Mouse (Mus musculus): ENCODE measurements around the gene Myo3a. TPM values are rescaled to one million over a fixed set of nuclear protein-coding genes. Genes with fewer than 3 reads are reported as not detected.
"Not testable (repeated sequence)": the region's sequence is repeated elsewhere in the genome, so short reads cannot be mapped to it uniquely, and the experiment has no call there.

Myo3a gene
- polyA plus RNA-seq, 1 experiment from 2014 or later, result 0.10 TPM

DNA sequence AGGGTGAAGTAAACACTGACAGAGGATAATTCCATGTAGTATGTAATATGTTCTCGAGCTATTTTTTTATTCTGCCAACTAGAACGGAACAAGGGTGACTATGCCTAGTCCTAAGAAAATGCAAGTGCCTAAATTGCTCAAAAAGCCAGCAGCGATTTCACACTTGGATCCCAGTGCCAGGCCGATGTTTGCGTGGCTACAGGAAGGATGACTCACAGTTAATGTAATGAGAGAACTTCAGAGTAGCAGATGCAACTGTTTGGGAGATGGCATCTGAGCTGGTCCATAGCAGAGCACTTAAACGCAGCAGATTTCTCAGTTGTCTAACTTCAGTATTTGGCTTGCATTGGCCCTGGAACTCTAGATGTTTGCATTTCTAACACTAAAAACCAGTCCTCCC lies 321.1 kb downstream of the Myo3a start:
- Histone ChIP-seq H3K27me3 (no peaks in the 10 kb centered on the region), H3K9me3 (no peaks in the 10 kb centered on the region), H3K27ac (replicated peaks) (no peak overlapping the region), H3K9ac (replicated peaks) (no peak overlapping the region), H3K4me2 (replicated peaks) (no peak overlapping the region), H3K36me3 (no peaks in the 10 kb centered on the region), H3K4me3 (no peak overlapping the region), H3K4me1 (no peaks in the 10 kb centered on the region)
- ATAC-seq (ENCODE audit: low FRiP score, low read depth), result no peak
- WGBS, result 91% methylated on average over 6 of the region's 6 CpGs

DNA sequence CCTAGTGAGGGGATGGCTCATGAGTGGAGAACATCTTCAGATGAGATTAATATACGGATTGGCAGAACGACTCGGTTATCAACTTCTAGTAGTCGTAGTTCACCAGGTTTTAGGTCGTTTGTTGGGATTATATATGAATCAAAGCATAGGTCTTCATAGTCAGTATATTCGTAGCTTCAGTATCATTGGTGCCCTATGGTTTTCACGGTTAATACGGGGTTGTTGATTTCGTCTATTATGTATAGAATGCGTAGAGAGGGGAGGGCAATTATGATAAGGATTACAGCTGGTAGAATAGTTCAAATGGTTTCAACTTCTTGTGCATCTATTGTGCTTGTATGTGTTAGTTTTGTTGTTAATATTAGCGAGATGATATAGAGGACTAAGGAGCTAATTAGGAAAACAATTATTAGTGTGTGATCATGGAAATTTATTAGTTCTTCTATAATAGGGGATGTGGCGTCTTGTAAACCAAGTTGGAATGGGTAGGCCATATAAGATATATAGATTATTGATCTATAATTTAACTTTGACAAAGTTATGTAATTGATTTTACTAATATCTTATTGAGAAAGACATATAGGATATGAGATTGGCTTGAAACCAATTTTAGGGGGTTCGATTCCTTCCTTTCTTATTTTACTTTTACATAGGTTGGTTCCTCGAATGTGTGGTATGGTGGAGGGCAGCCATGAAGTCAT lies 360.3 kb downstream of the Myo3a start:
- not testable (repeated sequence) for H3K4me1 ChIP-seq; H3K4me2 ChIP-seq (replicated peaks); H3K9ac ChIP-seq (replicated peaks); H3K36me3 ChIP-seq; H3K27ac ChIP-seq (replicated peaks); H3K27me3 ChIP-seq; H3K9me3 ChIP-seq; H3K4me3 ChIP-seq
- ATAC-seq (ENCODE audit: low FRiP score, low read depth), result peak; percentile 85
- 87% methylated on average over 14 of the region's 14 CpGs for WGBS

DNA sequence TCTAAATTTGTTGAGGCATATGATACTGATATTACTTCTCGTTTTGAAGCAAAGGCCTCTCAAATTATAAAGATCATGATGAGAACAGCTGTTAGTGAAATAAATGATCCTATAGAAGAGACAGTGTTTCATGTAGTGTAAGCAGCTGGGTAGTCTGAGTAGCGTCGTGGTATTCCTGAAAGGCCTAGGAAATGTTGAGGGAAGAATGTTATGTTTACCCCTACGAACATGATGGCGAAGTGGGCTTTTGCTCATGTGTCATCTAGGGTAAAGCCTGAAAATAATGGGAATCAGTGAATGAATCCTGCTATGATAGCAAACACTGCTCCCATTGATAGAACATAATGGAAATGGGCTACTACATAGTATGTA lies 360.9 kb downstream of the Myo3a start:
- not testable (repeated sequence) for H3K27ac ChIP-seq (replicated peaks); H3K9ac ChIP-seq (replicated peaks); H3K4me3 ChIP-seq; H3K27me3 ChIP-seq; H3K4me1 ChIP-seq; H3K36me3 ChIP-seq; H3K9me3 ChIP-seq; H3K4me2 ChIP-seq (replicated peaks)
- ATAC-seq (ENCODE audit: low FRiP score, low read depth), result peak; percentile 42
- 87% methylated on average over 5 of the region's 5 CpGs for WGBS

DNA sequence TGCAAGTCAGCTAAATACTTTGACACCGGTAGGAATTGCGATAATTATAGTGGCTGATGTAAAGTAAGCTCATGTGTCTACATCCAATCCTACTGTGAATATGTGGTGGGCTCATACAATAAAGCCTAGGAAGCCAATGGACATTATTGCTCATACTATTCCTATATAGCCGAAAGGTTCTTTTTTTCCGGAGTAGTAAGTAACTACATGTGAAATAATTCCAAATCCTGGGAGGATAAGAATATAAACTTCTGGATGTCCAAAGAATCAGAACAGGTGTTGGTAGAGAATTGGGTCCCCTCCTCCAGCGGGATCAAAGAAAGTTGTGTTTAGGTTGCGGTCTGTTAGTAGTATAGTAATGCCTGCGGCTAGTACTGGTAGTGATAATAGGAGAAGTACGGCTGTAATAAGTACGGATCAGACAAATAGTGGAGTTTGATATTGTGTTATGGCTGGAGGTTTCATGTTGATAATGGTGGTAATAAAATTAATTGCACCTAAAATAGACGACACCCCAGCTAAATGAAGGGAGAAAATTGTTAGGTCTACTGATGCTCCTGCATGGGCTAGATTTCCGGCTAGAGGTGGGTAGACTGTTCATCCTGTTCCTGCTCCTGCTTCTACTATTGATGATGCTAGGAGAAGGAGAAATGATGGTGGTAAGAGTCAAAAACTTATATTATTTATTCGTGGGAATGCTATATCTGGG lies 361.5 kb downstream of the Myo3a start:
- not testable (repeated sequence) for H3K4me2 ChIP-seq (replicated peaks); H3K4me1 ChIP-seq; H3K36me3 ChIP-seq; H3K4me3 ChIP-seq; H3K27me3 ChIP-seq; H3K9me3 ChIP-seq; H3K27ac ChIP-seq (replicated peaks); H3K9ac ChIP-seq (replicated peaks)
- ATAC-seq (ENCODE audit: low FRiP score, low read depth), result peak; percentile 94
- 75% methylated on average over 12 of the region's 12 CpGs for WGBS

DNA sequence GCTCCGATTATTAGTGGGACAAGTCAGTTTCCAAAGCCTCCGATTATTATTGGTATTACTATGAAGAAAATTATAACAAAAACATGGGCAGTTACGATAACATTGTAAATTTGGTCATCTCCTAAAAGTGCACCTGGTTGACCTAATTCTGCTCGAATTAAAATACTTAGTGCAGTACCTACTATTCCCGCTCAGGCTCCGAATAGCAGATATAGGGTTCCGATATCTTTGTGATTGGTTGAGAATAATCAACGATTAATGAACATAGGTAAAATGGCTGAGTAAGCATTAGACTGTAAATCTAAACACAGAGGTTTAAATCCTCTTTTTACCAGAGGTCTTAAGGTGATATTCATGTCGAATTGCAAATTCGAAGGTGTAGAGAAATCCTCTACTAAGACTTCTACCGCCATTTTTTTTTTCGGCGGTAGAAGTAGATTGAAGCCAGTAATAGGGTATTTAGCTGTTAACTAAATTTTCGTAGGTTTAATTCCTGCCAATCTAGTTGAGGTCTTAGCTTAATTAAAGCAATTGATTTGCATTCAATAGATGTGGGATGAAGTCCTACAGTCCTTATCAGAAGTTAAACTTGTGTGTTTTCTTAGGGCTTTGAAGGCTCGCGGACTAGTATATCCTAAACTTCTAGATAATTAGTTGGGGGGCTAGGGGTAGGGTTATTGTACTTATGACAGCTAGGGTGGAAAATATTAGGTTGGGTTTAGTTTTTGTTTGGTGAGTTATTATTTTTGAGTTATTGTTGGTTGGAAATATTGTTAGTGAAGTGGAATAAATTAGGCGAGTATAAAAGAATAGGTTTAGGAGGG lies 362.3 kb downstream of the Myo3a start:
- not testable (repeated sequence) for H3K4me1 ChIP-seq; H3K9ac ChIP-seq (replicated peaks); H3K27me3 ChIP-seq; H3K4me2 ChIP-seq (replicated peaks); H3K36me3 ChIP-seq; H3K9me3 ChIP-seq; H3K4me3 ChIP-seq; H3K27ac ChIP-seq (replicated peaks)
- WGBS, result 90% methylated on average over 17 of the region's 17 CpGs
- peak; percentile 92 for ATAC-seq (ENCODE audit: low FRiP score, low read depth)

DNA sequence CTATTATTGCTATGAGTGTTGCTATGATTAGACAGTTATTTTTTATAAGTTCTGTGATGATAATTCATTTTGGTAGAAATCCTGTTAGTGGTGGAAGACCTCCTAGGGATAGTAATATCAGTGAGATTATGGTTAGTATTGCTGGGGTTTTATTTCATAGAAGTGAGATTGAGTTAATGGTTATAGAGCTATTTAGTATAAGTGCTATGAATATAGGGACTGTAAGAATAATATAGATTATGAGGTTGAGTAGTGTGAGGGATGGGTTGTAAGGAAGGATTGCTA lies 362.8 kb downstream of the Myo3a start:
- no peaks in the 10 kb centered on the region for H3K27me3 ChIP-seq
- H3K36me3 ChIP-seq, result no peaks in the 10 kb centered on the region
- H3K27ac ChIP-seq (replicated peaks), result no peak overlapping the region
- no peak overlapping the region for H3K9ac ChIP-seq (replicated peaks)
- no peaks in the 10 kb centered on the region for H3K4me1 ChIP-seq
- no peaks in the 10 kb centered on the region for H3K9me3 ChIP-seq
- ATAC-seq (ENCODE audit: low FRiP score, low read depth), result no peak
- no peak overlapping the region for H3K4me3 ChIP-seq
- no peak overlapping the region for H3K4me2 ChIP-seq (replicated peaks)

DNA sequence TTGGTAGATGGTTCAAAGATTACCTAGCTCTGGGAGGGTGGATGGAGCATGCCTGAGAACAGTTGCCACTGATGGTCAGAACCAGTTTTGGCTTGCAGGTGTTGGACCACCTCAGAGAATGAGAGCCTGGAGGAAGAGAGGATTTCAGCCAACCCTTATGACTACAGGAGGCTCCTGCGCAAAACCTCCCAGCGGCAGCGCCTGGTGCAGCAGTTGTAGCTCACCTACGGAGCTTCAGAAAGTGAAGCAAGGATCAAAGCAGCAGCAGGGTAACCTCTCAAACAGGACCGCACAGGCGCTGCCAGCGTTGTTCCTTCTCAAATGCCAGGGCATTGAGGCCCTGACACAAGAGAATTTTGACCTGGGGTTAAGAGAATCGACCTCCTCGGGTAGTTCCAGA lies 390.6 kb downstream of the Myo3a start:
- Histone ChIP-seq H3K4me3 (no peak overlapping the region), H3K4me2 (replicated peaks) (no peak overlapping the region), H3K27me3 (peaks cover 63% of the 10 kb centered on the region), H3K36me3 (no peaks in the 10 kb centered on the region), H3K27ac (replicated peaks) (no peak overlapping the region), H3K4me1 (peaks cover 37% of the 10 kb centered on the region), H3K9me3 (no peaks in the 10 kb centered on the region), H3K9ac (replicated peaks) (no peak overlapping the region)
- no peak for ATAC-seq (ENCODE audit: low FRiP score, low read depth)
- WGBS, result 2% methylated on average over 9 of the region's 9 CpGs

DNA sequence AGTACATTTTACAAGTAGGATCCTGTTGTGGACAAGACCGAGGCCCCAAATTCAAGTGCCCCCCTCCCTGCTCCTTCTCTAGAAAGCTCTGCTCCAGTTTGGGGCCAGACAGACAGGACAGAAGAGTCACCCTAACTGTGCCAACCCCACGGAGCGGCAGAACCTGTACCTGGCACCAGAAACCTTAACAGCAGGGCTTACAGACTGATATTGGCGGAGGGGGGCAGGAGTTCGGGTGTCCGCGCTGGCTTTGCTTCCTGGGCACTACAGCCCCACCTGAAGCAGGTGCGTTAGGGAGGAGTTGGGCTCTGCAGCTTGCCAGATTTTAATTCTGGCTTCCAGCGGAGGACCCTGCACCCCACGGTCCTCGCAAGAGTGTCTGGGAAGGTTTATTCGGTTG lies 392.1 kb downstream of the Myo3a start:
- no peak for ATAC-seq (ENCODE audit: low FRiP score, low read depth)
- no peak overlapping the region for H3K4me3 ChIP-seq
- peak overlapping the region; percentile 52 for H3K27ac ChIP-seq (replicated peaks)
- H3K4me2 ChIP-seq (replicated peaks), result peak overlapping the region; percentile 33
- H3K9ac ChIP-seq (replicated peaks), result no peak overlapping the region
- 2% methylated on average over 12 of the region's 12 CpGs for WGBS
- H3K9me3 ChIP-seq, result no peaks in the 10 kb centered on the region
- no peaks in the 10 kb centered on the region for H3K36me3 ChIP-seq
- peaks cover 49% of the 10 kb centered on the region for H3K4me1 ChIP-seq
- peaks cover 78% of the 10 kb centered on the region for H3K27me3 ChIP-seq

DNA sequence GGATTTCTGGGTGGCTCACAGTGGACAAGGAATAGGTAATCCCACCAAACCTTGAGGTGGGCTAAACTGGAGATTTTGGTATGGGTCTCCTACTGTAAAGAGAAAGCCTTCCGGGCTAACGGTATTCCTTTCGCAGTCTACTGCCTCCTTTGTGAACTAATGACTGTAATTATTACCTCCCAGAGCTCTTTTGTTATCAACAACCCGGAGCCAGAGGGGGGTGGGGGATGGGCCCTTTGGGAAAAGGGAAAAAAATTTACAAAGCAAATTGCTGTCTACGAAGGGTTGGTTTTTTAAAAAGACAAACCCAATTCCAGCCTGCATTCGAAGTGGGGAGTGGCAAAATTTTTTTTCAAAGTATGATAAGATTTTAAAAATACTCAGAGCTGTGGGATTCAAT lies 392.7 kb downstream of the Myo3a start:
- no peak overlapping the region for H3K4me3 ChIP-seq
- H3K9ac ChIP-seq (replicated peaks), result no peak overlapping the region
- ATAC-seq (ENCODE audit: low FRiP score, low read depth), result no peak

DNA sequence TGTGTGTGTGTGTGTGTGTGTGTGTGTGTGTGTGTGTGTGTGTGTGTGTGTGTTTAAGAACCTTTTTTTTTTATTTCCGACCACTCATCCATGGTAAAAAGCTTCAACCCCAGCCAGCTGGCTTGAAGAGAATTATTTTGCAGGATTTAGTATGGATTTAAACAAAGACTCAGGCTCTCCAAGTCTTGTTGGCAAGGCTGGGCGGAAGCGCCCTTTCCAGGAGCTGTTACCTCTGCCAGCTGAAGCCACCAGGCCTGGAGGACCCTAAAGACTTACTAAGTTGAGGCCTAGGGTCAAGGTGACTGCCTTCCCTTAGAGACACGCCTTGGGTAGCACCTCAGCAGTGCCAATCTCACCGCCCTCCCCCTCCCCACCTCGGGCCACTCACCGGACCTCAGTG lies 393.2 kb downstream of the Myo3a start:
- 0 out of 2 replicates have a peak overlapping the region, but pooled peaks have one; percentile 47 for H3K4me3 ChIP-seq
- peak overlapping the region; percentile 88 for H3K27ac ChIP-seq (replicated peaks)
- H3K9ac ChIP-seq (replicated peaks), result no peak overlapping the region; the same call in 1 of the 2 replicates
- no peak for ATAC-seq (ENCODE audit: low FRiP score, low read depth)
- WGBS, result under 1% methylated on average over 7 of the region's 7 CpGs
- H3K9me3 ChIP-seq, result no peaks in the 10 kb centered on the region
- H3K36me3 ChIP-seq, result no peaks in the 10 kb centered on the region
- H3K4me1 ChIP-seq, result peaks cover 49% of the 10 kb centered on the region
- H3K4me2 ChIP-seq (replicated peaks), result peak overlapping the region; percentile 67
- H3K27me3 ChIP-seq, result peaks cover 88% of the 10 kb centered on the region

More for the DNA sequence above, 392.7 kb downstream of the Myo3a start:
- Histone ChIP-seq H3K4me2 (replicated peaks) (peak overlapping the region; percentile 33), H3K9me3 (no peaks in the 10 kb centered on the region), H3K36me3 (no peaks in the 10 kb centered on the region), H3K4me1 (peaks cover 49% of the 10 kb centered on the region), H3K27ac (replicated peaks) (peak overlapping the region; percentile 52), H3K27me3 (peaks cover 83% of the 10 kb centered on the region)
- under 1% methylated on average over 6 of the region's 6 CpGs for WGBS

DNA sequence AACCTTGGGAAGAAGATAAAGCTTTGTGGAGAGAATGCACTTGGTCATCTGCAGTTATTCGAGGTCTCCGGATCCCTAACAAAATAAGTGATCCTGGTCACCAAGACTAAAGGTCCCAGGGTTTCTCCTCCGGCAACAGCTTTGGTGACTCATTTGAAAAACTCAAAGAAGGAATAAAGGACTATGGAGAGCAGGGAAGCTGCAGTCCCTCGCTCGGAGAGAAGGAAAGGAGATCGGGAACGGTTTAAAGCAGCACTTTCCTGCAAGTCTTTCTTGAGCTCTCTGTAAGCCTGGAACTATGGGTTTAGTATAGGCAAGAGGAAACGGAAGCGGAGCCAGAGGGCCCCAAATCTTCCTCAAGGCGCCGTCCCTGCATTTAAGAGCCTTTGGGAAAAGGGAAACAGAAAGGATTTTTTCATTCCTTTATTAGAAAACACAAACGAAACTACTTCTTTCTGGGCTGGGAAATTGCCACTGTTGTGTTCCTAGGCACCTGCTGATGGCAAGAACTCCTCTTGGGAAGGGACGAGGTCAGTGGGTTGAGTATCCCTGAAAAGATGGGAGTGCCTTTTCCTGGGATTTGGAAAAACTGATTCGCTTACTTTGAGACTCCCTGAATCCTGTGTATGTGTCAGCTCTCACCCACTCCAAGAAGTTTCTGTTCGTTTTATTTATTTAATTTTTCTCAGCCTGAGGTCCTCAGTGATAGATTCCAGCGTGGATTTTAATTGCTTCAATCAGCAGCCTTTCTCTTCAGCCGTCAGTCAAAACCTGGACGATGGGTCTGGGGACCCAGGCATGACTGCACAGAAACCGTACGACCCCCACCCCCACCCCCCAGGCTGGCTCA lies 393.9 kb downstream of the Myo3a start:
- ATAC-seq (ENCODE audit: low FRiP score, low read depth), result no peak; the same call in 1 of the 2 replicates
- Histone ChIP-seq H3K4me3 (peak overlapping the region; percentile 47), H3K9ac (replicated peaks) (peak overlapping the region; percentile 69), H3K27ac (replicated peaks) (peak overlapping the region; percentile 88), H3K4me1 (peaks cover 49% of the 10 kb centered on the region), H3K9me3 (no peaks in the 10 kb centered on the region), H3K4me2 (replicated peaks) (peak overlapping the region; percentile 67), H3K36me3 (no peaks in the 10 kb centered on the region), H3K27me3 (peaks cover 92% of the 10 kb centered on the region)
- WGBS, result 2% methylated on average over 20 of the region's 20 CpGs
